Mouse (Mus musculus): ENCODE results near the gene Gm20388. TPM values are rescaled to one million over a fixed set of nuclear protein-coding genes. Genes with fewer than 3 reads are reported as not detected.
"Not testable (repeated sequence)": the region's sequence is repeated elsewhere in the genome, so short reads cannot be mapped to it uniquely, and the experiment has no call there.

The Gm20388 gene
- polyA plus RNA-seq, 1 experiment from 2014 or later = not detected

- peak overlapping the region; percentile 31; the same call in 1 of the 2 replicates for H3K9ac ChIP-seq (ENCODE audit: low read length)
- peaks cover 4% of the 10 kb centered on the region; the same call in 1 of the 2 replicates for H3K4me1 ChIP-seq (ENCODE audit: control insufficient read depth, insufficient read depth, low read length)
- no peak overlapping the region for H3K27ac ChIP-seq (ENCODE audit: low read depth, low read length)
- no peaks in the 10 kb centered on the region for H3K9me3 ChIP-seq (ENCODE audit: control insufficient read depth, low read length)
- peaks cover 25% of the 10 kb centered on the region for H3K27me3 ChIP-seq (ENCODE audit: control insufficient read depth, insufficient read depth, low read length)
- no peaks in the 10 kb centered on the region for H3K36me3 ChIP-seq (ENCODE audit: control insufficient read depth, insufficient read depth, low read length)
- peak overlapping the region; percentile 22 for H3K4me3 ChIP-seq (ENCODE audit: low read depth, low read length)
- DNase-seq (ENCODE audit: low spot score, missing footprints) (peak; percentile 99), ATAC-seq (ENCODE audit: low FRiP score) (peak; percentile 65; the same call in 1 of the 2 replicates)
- H3K4me2 ChIP-seq = peak overlapping the region; percentile 54
- WGBS = 12% methylated on average over 19 of the region's 19 CpGs
Observed at GRCm38 (mm10) chr8:123628968-123629755, 3718.5 kb downstream of the Gm20388 start.

GRCm38 (mm10) chr8:123630058-123630457, 3719.4 kb downstream of the Gm20388 start:
- H3K4me3 ChIP-seq (ENCODE audit: low read depth, low read length) = no peak overlapping the region
- no peak overlapping the region for H3K27ac ChIP-seq (ENCODE audit: low read depth, low read length)
- peak; percentile 61 for DNase-seq (ENCODE audit: low spot score, missing footprints)
- no peak overlapping the region for H3K9ac ChIP-seq (ENCODE audit: low read length)
- ATAC-seq (ENCODE audit: low FRiP score) = no peak
- H3K4me1 ChIP-seq (ENCODE audit: control insufficient read depth, insufficient read depth, low read length) = peaks cover 4% of the 10 kb centered on the region; the same call in 1 of the 2 replicates
- H3K4me2 ChIP-seq = no peak overlapping the region
- no peaks in the 10 kb centered on the region for H3K36me3 ChIP-seq (ENCODE audit: control insufficient read depth, insufficient read depth, low read length)
- no peaks in the 10 kb centered on the region for H3K9me3 ChIP-seq (ENCODE audit: control insufficient read depth, low read length)
- peaks cover 16% of the 10 kb centered on the region for H3K27me3 ChIP-seq (ENCODE audit: control insufficient read depth, insufficient read depth, low read length)
- WGBS = 54% methylated on average over 10 of the region's 10 CpGs

DNA sequence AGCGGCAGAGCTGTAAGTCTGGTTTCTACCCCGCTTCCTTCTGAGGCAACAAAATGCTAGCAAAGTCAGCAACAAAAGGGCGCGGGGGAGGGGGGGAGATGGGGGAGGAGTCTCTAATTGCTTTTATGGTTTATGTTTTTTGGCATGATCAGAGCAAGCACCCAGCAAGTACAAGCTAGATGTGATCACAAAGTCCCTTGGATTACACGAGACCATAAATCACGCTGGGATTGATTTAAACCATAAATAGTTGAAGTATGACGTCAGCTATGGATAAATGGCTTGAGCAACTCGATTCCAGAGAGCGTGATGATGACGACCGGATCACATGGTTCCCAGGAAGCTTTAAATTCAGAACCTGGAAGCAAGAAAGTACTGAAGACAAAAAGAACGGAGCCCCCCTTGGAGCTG, 3720.2 kb downstream of the Gm20388 start:
- WGBS = 37% methylated on average over 12 of the region's 12 CpGs
- peak; percentile 88 for DNase-seq (ENCODE audit: low spot score, missing footprints)
- ATAC-seq (ENCODE audit: low FRiP score) = no peak
- H3K27ac ChIP-seq (ENCODE audit: low read depth, low read length) = no peak overlapping the region
- no peaks in the 10 kb centered on the region for H3K9me3 ChIP-seq (ENCODE audit: control insufficient read depth, low read length)
- peaks cover 4% of the 10 kb centered on the region; the same call in 1 of the 2 replicates for H3K4me1 ChIP-seq (ENCODE audit: control insufficient read depth, insufficient read depth, low read length)
- H3K4me3 ChIP-seq (ENCODE audit: low read depth, low read length) = 0 out of 2 replicates have a peak overlapping the region, but pooled peaks have one; percentile 0
- H3K27me3 ChIP-seq (ENCODE audit: control insufficient read depth, insufficient read depth, low read length) = peaks cover 9% of the 10 kb centered on the region
- peak overlapping the region; percentile 30 for H3K4me2 ChIP-seq
- no peak overlapping the region for H3K9ac ChIP-seq (ENCODE audit: low read length)
- H3K36me3 ChIP-seq (ENCODE audit: control insufficient read depth, insufficient read depth, low read length) = no peaks in the 10 kb centered on the region

DNA sequence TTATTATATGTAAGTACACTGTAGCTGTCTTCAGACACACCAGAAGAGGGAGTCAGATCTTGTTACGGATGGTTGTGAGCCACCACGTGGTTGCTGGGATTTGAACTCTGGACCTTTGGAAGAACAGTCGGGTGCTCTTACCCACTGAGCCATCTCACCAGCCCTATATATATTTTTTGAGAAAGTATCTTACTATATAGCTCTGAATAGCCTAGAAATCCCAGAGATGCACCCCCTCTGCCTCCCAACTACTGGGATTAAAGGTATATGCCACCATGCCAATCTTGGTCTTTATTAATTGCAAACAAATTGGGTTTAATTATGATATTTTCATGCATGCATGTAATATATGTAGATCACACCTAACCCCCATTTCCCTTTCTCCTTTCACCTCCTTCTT, 3721.1 kb downstream of the Gm20388 start:
- not testable (repeated sequence) for H3K9me3 ChIP-seq (ENCODE audit: control insufficient read depth, low read length); DNase-seq (ENCODE audit: low spot score, missing footprints); H3K27ac ChIP-seq (ENCODE audit: low read depth, low read length); H3K9ac ChIP-seq (ENCODE audit: low read length); H3K4me2 ChIP-seq; H3K4me3 ChIP-seq (ENCODE audit: low read depth, low read length); H3K27me3 ChIP-seq (ENCODE audit: control insufficient read depth, insufficient read depth, low read length); ATAC-seq (ENCODE audit: low FRiP score); H3K36me3 ChIP-seq (ENCODE audit: control insufficient read depth, insufficient read depth, low read length); H3K4me1 ChIP-seq (ENCODE audit: control insufficient read depth, insufficient read depth, low read length)
- WGBS = 96% methylated on average over 3 of the region's 3 CpGs

DNA sequence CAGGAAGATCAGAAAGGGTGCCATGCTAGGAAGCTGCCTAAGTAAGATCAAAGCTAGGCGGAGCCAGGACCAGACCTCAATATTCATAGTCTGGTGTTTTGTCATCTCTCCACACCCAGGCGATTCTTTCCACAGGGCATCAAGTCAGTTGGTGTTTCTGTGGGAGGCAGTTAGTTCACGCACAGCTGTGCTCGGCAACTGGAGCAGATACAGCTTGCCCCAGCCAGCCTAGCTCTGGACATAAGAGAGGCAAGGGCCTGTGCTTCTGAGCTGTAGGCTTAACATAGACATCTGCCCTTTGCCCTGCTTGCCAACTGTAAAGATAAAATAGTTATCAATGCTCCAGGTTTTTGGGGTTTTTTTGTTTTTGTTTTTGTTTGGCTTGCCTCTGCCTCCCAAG, 3721.6 kb downstream of the Gm20388 start:
- peaks cover 7% of the 10 kb centered on the region for H3K27me3 ChIP-seq (ENCODE audit: control insufficient read depth, insufficient read depth, low read length)
- WGBS = 88% methylated on average over 4 of the region's 4 CpGs
- no peak overlapping the region for H3K27ac ChIP-seq (ENCODE audit: low read depth, low read length)
- H3K9me3 ChIP-seq (ENCODE audit: control insufficient read depth, low read length) = no peaks in the 10 kb centered on the region
- no peaks in the 10 kb centered on the region for H3K36me3 ChIP-seq (ENCODE audit: control insufficient read depth, insufficient read depth, low read length)
- DNase-seq (ENCODE audit: low spot score, missing footprints) (peak; percentile 80), ATAC-seq (ENCODE audit: low FRiP score) (no peak)
- H3K4me1 ChIP-seq (ENCODE audit: control insufficient read depth, insufficient read depth, low read length) = peaks cover 4% of the 10 kb centered on the region; the same call in 1 of the 2 replicates
- H3K4me2 ChIP-seq = no peak overlapping the region
- no peak overlapping the region for H3K4me3 ChIP-seq (ENCODE audit: low read depth, low read length)
- H3K9ac ChIP-seq (ENCODE audit: low read length) = no peak overlapping the region

DNA sequence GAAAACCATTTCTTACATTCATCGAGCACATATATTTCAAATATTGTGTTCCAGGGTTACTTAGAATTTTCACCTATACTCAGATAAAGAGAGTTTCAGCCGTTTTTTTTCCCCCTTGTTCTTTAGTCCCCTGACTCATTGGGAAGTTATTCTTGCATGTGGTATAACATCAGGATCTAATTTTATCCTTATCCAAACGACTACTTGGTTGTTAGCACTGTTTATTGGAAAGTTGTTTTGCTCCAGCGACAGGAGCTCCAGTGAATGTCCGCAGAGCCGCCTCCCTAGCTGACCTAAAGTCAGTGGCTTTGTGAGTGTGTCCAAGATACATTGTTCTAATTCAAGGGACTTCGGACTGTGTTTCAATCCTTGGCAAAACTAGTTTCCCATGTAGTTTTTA, 3723.2 kb downstream of the Gm20388 start:
- DNase-seq (ENCODE audit: low spot score, missing footprints) = peak; percentile 28
- ATAC-seq (ENCODE audit: low FRiP score) = no peak
- Histone ChIP-seq H3K27ac (ENCODE audit: low read depth, low read length) (no peak overlapping the region), H3K4me1 (ENCODE audit: control insufficient read depth, insufficient read depth, low read length) (peaks cover under 1% of the 10 kb centered on the region; the same call in 1 of the 2 replicates), H3K9ac (ENCODE audit: low read length) (no peak overlapping the region), H3K36me3 (ENCODE audit: control insufficient read depth, insufficient read depth, low read length) (no peaks in the 10 kb centered on the region), H3K9me3 (ENCODE audit: control insufficient read depth, low read length) (no peaks in the 10 kb centered on the region), H3K4me3 (ENCODE audit: low read depth, low read length) (no peak overlapping the region), H3K27me3 (ENCODE audit: control insufficient read depth, insufficient read depth, low read length) (no peaks in the 10 kb centered on the region; the same call in 1 of the 2 replicates), H3K4me2 (no peak overlapping the region)
- 77% methylated on average over 7 of the region's 7 CpGs for WGBS

DNA sequence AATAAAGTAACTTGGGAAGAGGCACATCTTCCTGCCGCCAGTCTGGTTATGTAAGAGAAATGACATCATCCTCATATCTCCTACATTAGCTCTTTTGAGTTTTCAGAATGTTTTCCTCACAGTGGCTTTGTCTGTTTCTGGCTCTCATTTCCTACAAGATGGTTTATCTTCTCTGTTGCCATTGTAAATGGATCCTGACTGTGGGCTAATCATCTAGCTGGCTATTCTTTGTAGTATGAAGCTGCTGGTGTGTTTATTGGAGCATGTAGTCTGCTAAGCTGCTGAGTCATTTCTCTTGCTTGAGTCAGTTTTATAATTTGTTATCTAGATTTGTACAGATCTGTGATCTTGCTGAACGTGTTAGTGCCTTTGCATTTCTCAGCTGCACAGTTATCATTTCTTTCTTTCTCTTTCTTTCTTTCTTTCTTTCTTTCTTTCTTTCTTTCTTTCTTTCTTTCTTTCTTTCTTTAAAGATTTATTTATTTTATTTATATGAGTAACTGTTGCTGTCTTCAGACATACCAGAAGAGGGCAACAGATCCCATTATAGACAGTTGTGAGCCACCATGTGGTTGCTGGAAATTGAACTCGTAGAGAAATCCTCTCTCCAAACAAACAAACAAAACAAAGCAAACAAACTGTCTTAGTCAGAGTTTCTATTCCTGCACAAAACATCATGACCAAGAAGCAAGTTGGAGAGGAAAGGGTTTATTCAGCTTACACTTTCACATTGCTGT, 3723.9 kb downstream of the Gm20388 start:
- 54% methylated on average over 3 of the region's 3 CpGs for WGBS
- Histone ChIP-seq H3K4me2 (no peak overlapping the region), H3K36me3 (ENCODE audit: control insufficient read depth, insufficient read depth, low read length) (no peaks in the 10 kb centered on the region), H3K4me3 (ENCODE audit: low read depth, low read length) (no peak overlapping the region), H3K9ac (ENCODE audit: low read length) (no peak overlapping the region), H3K27me3 (ENCODE audit: control insufficient read depth, insufficient read depth, low read length) (no peaks in the 10 kb centered on the region; the same call in 1 of the 2 replicates), H3K27ac (ENCODE audit: low read depth, low read length) (no peak overlapping the region), H3K9me3 (ENCODE audit: control insufficient read depth, low read length) (no peaks in the 10 kb centered on the region), H3K4me1 (ENCODE audit: control insufficient read depth, insufficient read depth, low read length) (no peaks in the 10 kb centered on the region)
- DNase-seq (ENCODE audit: low spot score, missing footprints) (peak; percentile 51), ATAC-seq (ENCODE audit: low FRiP score) (no peak)

GRCm38 (mm10) chr8:123635671-123636070, 3725.0 kb downstream of the Gm20388 start:
- no peaks in the 10 kb centered on the region for H3K9me3 ChIP-seq (ENCODE audit: control insufficient read depth, low read length)
- no peaks in the 10 kb centered on the region; the same call in 1 of the 2 replicates for H3K27me3 ChIP-seq (ENCODE audit: control insufficient read depth, insufficient read depth, low read length)
- H3K4me1 ChIP-seq (ENCODE audit: control insufficient read depth, insufficient read depth, low read length) = no peaks in the 10 kb centered on the region
- no peak overlapping the region for H3K4me2 ChIP-seq
- WGBS = 83% methylated on average over 11 of the region's 11 CpGs
- H3K9ac ChIP-seq (ENCODE audit: low read length) = no peak overlapping the region
- H3K27ac ChIP-seq (ENCODE audit: low read depth, low read length) = no peak overlapping the region
- no peak overlapping the region for H3K4me3 ChIP-seq (ENCODE audit: low read depth, low read length)
- ATAC-seq (ENCODE audit: low FRiP score) (no peak), DNase-seq (ENCODE audit: low spot score, missing footprints) (no peak)
- H3K36me3 ChIP-seq (ENCODE audit: control insufficient read depth, insufficient read depth, low read length) = no peaks in the 10 kb centered on the region

Data from midbrain, embryonic 11.5 days (tissue).